Mouse (Mus musculus): ENCODE measurements around the gene Armh3.

The Armh3 gene

GRCm38 (mm10) chr19:45997785-45998693 lies at the start of gene Armh3:
TSS of gene Armh3 (minus strand) at chr19:45998488.
- H3K27me3 ChIP-seq (ENCODE audit: insufficient read depth, low read length): peaks cover 4% of the 10 kb centered on the region; the same call in 1 of the 2 replicates
- H3K36me3 ChIP-seq (ENCODE audit: insufficient read depth, low read length): peaks cover 4% of the 10 kb centered on the region; the same call in 1 of the 2 replicates
- H3K4me1 ChIP-seq (replicated peaks; ENCODE audit: low read depth, low read length): peaks cover 33% of the 10 kb centered on the region
- no peak for TF ChIP-seq NANOG (IDR thresholded peaks at IDR 0.05; ENCODE audit: borderline replicate concordance, low read length)
- peaks cover 20% of the 10 kb centered on the region for H3K9me3 ChIP-seq (ENCODE audit: low read length)
- peak within 1 kb of the TSS; percentile 90 for H3K4me3 ChIP-seq (replicated peaks; ENCODE audit: low read length)

- TF ChIP-seq NANOG (IDR thresholded peaks at IDR 0.05; ENCODE audit: borderline replicate concordance, low read length) (no peak), CTCF (conservative IDR thresholded peaks at IDR 0.05; ENCODE audit: low read length) (no peak), POU5F1 (IDR thresholded peaks at IDR 0.05; ENCODE audit: borderline replicate concordance, low read length) (no peak)
- no peaks in the 10 kb centered on the region for H3K36me3 ChIP-seq (ENCODE audit: insufficient read depth, low read length)
Observed at GRCm38 (mm10) chr19:46047426-46047825, 49.1 kb upstream of the Armh3 start.

GRCm38 (mm10) chr19:46046621-46047025 lies 48.3 kb upstream of the Armh3 start:
- Histone ChIP-seq H3K4me1 (replicated peaks; ENCODE audit: low read depth, low read length) (peaks cover 66% of the 10 kb centered on the region), H3K4me3 (replicated peaks; ENCODE audit: low read length) (peak overlapping the region; percentile 91), H3K36me3 (ENCODE audit: insufficient read depth, low read length) (peaks cover 2% of the 10 kb centered on the region), H3K27me3 (ENCODE audit: insufficient read depth, low read length) (no peaks in the 10 kb centered on the region), H3K9me3 (ENCODE audit: low read length) (no peaks in the 10 kb centered on the region)
- TF ChIP-seq CTCF (conservative IDR thresholded peaks at IDR 0.05; ENCODE audit: low read length): 0 out of 2 replicates have a peak, but pooled peaks have one; percentile 8
- no peak for TF ChIP-seq NANOG (IDR thresholded peaks at IDR 0.05; ENCODE audit: borderline replicate concordance, low read length)
- TF ChIP-seq POU5F1 (IDR thresholded peaks at IDR 0.05; ENCODE audit: borderline replicate concordance, low read length): no peak

More at GRCm38 (mm10) chr19:46047426-46047825, 49.1 kb upstream of the Armh3 start:
- Histone ChIP-seq H3K27me3 (ENCODE audit: insufficient read depth, low read length) (no peaks in the 10 kb centered on the region), H3K4me3 (replicated peaks; ENCODE audit: low read length) (peak overlapping the region; percentile 91), H3K9me3 (ENCODE audit: low read length) (no peaks in the 10 kb centered on the region), H3K4me1 (replicated peaks; ENCODE audit: low read depth, low read length) (peaks cover 60% of the 10 kb centered on the region)

- Histone ChIP-seq H3K4me1 (replicated peaks; ENCODE audit: low read depth, low read length) (peaks cover 75% of the 10 kb centered on the region), H3K9me3 (ENCODE audit: low read length) (no peaks in the 10 kb centered on the region), H3K36me3 (ENCODE audit: insufficient read depth, low read length) (peaks cover 10% of the 10 kb centered on the region), H3K4me3 (replicated peaks; ENCODE audit: low read length) (peak overlapping the region; percentile 91), H3K27me3 (ENCODE audit: insufficient read depth, low read length) (no peaks in the 10 kb centered on the region)
- TF ChIP-seq POU5F1 (IDR thresholded peaks at IDR 0.05; ENCODE audit: borderline replicate concordance, low read length): no peak
- no peak for TF ChIP-seq CTCF (conservative IDR thresholded peaks at IDR 0.05; ENCODE audit: low read length)
- TF ChIP-seq NANOG (IDR thresholded peaks at IDR 0.05; ENCODE audit: borderline replicate concordance, low read length): no peak
Observed at GRCm38 (mm10) chr19:46045696-46046311, 47.5 kb upstream of the Armh3 start.

GRCm38 (mm10) chr19:46044993-46045695 lies 46.9 kb upstream of the Armh3 start, which contains the start of gene Ldb1:
TSS of gene Ldb1 (minus strand) at chr19:46045214.
- H3K4me1 ChIP-seq (replicated peaks; ENCODE audit: low read depth, low read length): peaks cover 76% of the 10 kb centered on the region
- TF ChIP-seq POU5F1 (IDR thresholded peaks at IDR 0.05; ENCODE audit: borderline replicate concordance, low read length) (no peak), NANOG (IDR thresholded peaks at IDR 0.05; ENCODE audit: borderline replicate concordance, low read length) (no peak), CTCF (conservative IDR thresholded peaks at IDR 0.05; ENCODE audit: low read length) (no peak)
- H3K4me3 ChIP-seq (replicated peaks; ENCODE audit: low read length): peak within 1 kb of the TSS; percentile 91
- no peaks in the 10 kb centered on the region for H3K9me3 ChIP-seq (ENCODE audit: low read length)
- H3K36me3 ChIP-seq (ENCODE audit: insufficient read depth, low read length): peaks cover 10% of the 10 kb centered on the region
- no peaks in the 10 kb centered on the region for H3K27me3 ChIP-seq (ENCODE audit: insufficient read depth, low read length)

- Histone ChIP-seq H3K4me3 (replicated peaks; ENCODE audit: low read length) (peak within 1 kb of the TSS; percentile 91), H3K36me3 (ENCODE audit: insufficient read depth, low read length) (peaks cover 10% of the 10 kb centered on the region), H3K27me3 (ENCODE audit: insufficient read depth, low read length) (no peaks in the 10 kb centered on the region), H3K9me3 (ENCODE audit: low read length) (no peaks in the 10 kb centered on the region), H3K4me1 (replicated peaks; ENCODE audit: low read depth, low read length) (peaks cover 76% of the 10 kb centered on the region)
- TF ChIP-seq NANOG (IDR thresholded peaks at IDR 0.05; ENCODE audit: borderline replicate concordance, low read length) (no peak), CTCF (conservative IDR thresholded peaks at IDR 0.05; ENCODE audit: low read length) (no peak), POU5F1 (IDR thresholded peaks at IDR 0.05; ENCODE audit: borderline replicate concordance, low read length) (no peak)
Observed at GRCm38 (mm10) chr19:46044271-46044992, 46.1 kb upstream of the Armh3 start, which contains the start of gene Pprc1. TSS of gene Pprc1 (plus strand) at chr19:46044886.

- Histone ChIP-seq H3K4me1 (replicated peaks; ENCODE audit: low read depth, low read length) (peaks cover 75% of the 10 kb centered on the region), H3K27me3 (ENCODE audit: insufficient read depth, low read length) (no peaks in the 10 kb centered on the region), H3K36me3 (ENCODE audit: insufficient read depth, low read length) (peaks cover 10% of the 10 kb centered on the region), H3K4me3 (replicated peaks; ENCODE audit: low read length) (peak overlapping the region; percentile 91), H3K9me3 (ENCODE audit: low read length) (no peaks in the 10 kb centered on the region)
- no peak for TF ChIP-seq POU5F1 (IDR thresholded peaks at IDR 0.05; ENCODE audit: borderline replicate concordance, low read length)
- TF ChIP-seq CTCF (conservative IDR thresholded peaks at IDR 0.05; ENCODE audit: low read length): no peak
- TF ChIP-seq NANOG (IDR thresholded peaks at IDR 0.05; ENCODE audit: borderline replicate concordance, low read length): no peak
Observed at GRCm38 (mm10) chr19:46043380-46043779, 45.1 kb upstream of the Armh3 start.
